Mouse (Mus musculus) CH12.LX (cell line): Measurements from ENCODE around the gene Ap1g1. TPM values are rescaled to one million over a fixed set of nuclear protein-coding genes. Genes with fewer than 3 reads are reported as not detected.
A peak's percentile ranks its signal among the peaks of the same experiment; 100 is the strongest.

ENCODE experiments used
- DNase-seq: peaks from one replicate; pipeline ENCODE4 v3.0.0-alpha.2; 2013; ENCODE audit errors: extremely low read depth
- H3K27ac ChIP-seq: 2 replicates; pipeline ENCODE4 v1.5.1; 2012; ENCODE audit warnings: low read depth, mild to moderate bottlenecking, control low read depth, moderate library complexity; ENCODE audit not compliant: insufficient read depth
- H3K27me3 ChIP-seq: replicated peaks from 2 replicates; pipeline ENCODE3; 2012; ENCODE audit warnings: inconsistent platforms
- H3K36me3 ChIP-seq, 2 experiments: replicated peaks in 1 of 2; 2 replicates each; pipeline versions ENCODE3 to v1.6.1; 2012; ENCODE audit warnings: inconsistent platforms in 1 of 2, low read length in 1 of 2, mild to moderate bottlenecking in 1 of 2, mixed read lengths in 1 of 2, moderate library complexity in 1 of 2; ENCODE audit not compliant: control insufficient read depth in 1 of 2, insufficient read depth in 1 of 2
- H3K4me1 ChIP-seq, 2 experiments: 2 replicates each; pipeline ENCODE4 v1.6.1; 2012; ENCODE audit warnings: inconsistent platforms in 1 of 2, moderate library complexity in 1 of 2; ENCODE audit not compliant: insufficient read depth in 2 of 2, control insufficient read depth in 1 of 2
- H3K4me2 ChIP-seq: 2 replicates; pipeline ENCODE4 v1.6.1; 2012; ENCODE audit warnings: low read depth, mild to moderate bottlenecking, control low read depth; ENCODE audit not compliant: poor library complexity, insufficient read depth, severe bottlenecking
- H3K4me3 ChIP-seq, 3 experiments: fragments of 150-350 bp in 1 of 3; sonication (generic) in 1 of 3; replicated peaks in 1 of 3; 2 replicates each; pipeline versions ENCODE3 to v1.5.1; 2011 to 2012; ENCODE audit warnings: low read depth in 2 of 3, low read length in 2 of 3, mild to moderate bottlenecking in 2 of 3, moderate library complexity in 2 of 3, control low read depth in 1 of 3, improper control_type of control experiment in 1 of 3, inconsistent platforms in 1 of 3, mixed read lengths in 1 of 3; ENCODE audit not compliant: poor library complexity in 1 of 3
- H3K79me2 ChIP-seq: replicated peaks from 2 replicates; pipeline ENCODE4 v1.6.1; 2012; ENCODE audit warnings: mild to moderate bottlenecking, moderate library complexity; ENCODE audit not compliant: control insufficient read depth, poor library complexity, insufficient read depth, severe bottlenecking; ENCODE audit errors: extremely low read depth
- H3K9ac ChIP-seq: 2 replicates; pipeline ENCODE4 v1.6.1; 2012; ENCODE audit warnings: low read depth, mild to moderate bottlenecking, control low read depth, moderate library complexity; ENCODE audit not compliant: insufficient read depth
- H3K9me3 ChIP-seq: replicated peaks from 2 replicates; pipeline ENCODE3; 2012; ENCODE audit warnings: low read length, inconsistent platforms, mixed read lengths
- BHLHE40 ChIP-seq: IDR thresholded peaks from 2 replicates; pipeline ENCODE4 v1.6.1; 2011; ENCODE audit warnings: mild to moderate bottlenecking, low read depth, low read length, improper control_type of control experiment
- CHD1 ChIP-seq: IDR thresholded peaks from 2 replicates; pipeline ENCODE4 v1.6.1; 2012; ENCODE audit warnings: low read depth, low read length, improper control_type of control experiment, inconsistent platforms
- E2F4 ChIP-seq: IDR thresholded peaks from 2 replicates; pipeline ENCODE4 v1.6.1; 2011; ENCODE audit warnings: low read depth, low read length, improper control_type of control experiment; ENCODE audit not compliant: insufficient replicate concordance
- ELF1 ChIP-seq: IDR thresholded peaks from 2 replicates; pipeline ENCODE4 v1.6.1; 2014; ENCODE audit warnings: low read depth, mild to moderate bottlenecking, inconsistent platforms, low read length, improper control_type of control experiment
- EP300 ChIP-seq: IDR thresholded peaks from 2 replicates; pipeline ENCODE4 v1.6.1; 2011; ENCODE audit warnings: low read length, improper control_type of control experiment
- GABPA ChIP-seq: IDR thresholded peaks from 2 replicates; pipeline ENCODE4 v1.6.1; 2012; ENCODE audit warnings: low read depth, low read length, improper control_type of control experiment, inconsistent platforms; ENCODE audit not compliant: insufficient replicate concordance
- HCFC1 ChIP-seq: IDR thresholded peaks from 2 replicates; pipeline ENCODE4 v1.6.1; 2012; ENCODE audit warnings: low read depth, mild to moderate bottlenecking, inconsistent platforms, low read length, improper control_type of control experiment
- IRF4 ChIP-seq: IDR thresholded peaks from 2 replicates; pipeline ENCODE4 v1.6.1; 2014; ENCODE audit warnings: low read depth, mild to moderate bottlenecking, inconsistent platforms, low read length, improper control_type of control experiment
- JUN ChIP-seq: IDR thresholded peaks from 2 replicates; pipeline ENCODE4 v1.6.1; 2011; ENCODE audit warnings: low read depth, mild to moderate bottlenecking, low read length, improper control_type of control experiment, moderate library complexity; ENCODE audit not compliant: insufficient read depth
- JUND ChIP-seq: conservative IDR thresholded peaks from 2 replicates; pipeline ENCODE4 v1.6.1; 2011; ENCODE audit warnings: low read depth, low read length, improper control_type of control experiment
- KAT2A ChIP-seq: IDR thresholded peaks from 2 replicates; pipeline ENCODE4 v1.6.1; 2012; ENCODE audit warnings: low read length, improper control_type of control experiment, inconsistent platforms; ENCODE audit not compliant: insufficient replicate concordance
- MAX ChIP-seq: IDR thresholded peaks from 2 replicates; pipeline ENCODE4 v1.6.1; 2011; ENCODE audit warnings: low read length, improper control_type of control experiment
- MAZ ChIP-seq: IDR thresholded peaks from 2 replicates; pipeline ENCODE4 v1.6.1; 2012; ENCODE audit warnings: low read depth, mild to moderate bottlenecking, inconsistent platforms, low read length, improper control_type of control experiment, moderate library complexity
- MEF2A ChIP-seq: IDR thresholded peaks from 2 replicates; pipeline ENCODE4 v1.6.1; 2014; ENCODE audit warnings: low read depth, mild to moderate bottlenecking, inconsistent platforms, low read length, improper control_type of control experiment, borderline replicate concordance
- MXI1 ChIP-seq: IDR thresholded peaks from 2 replicates; pipeline ENCODE4 v1.6.1; 2011; ENCODE audit warnings: mild to moderate bottlenecking, low read depth, low read length, improper control_type of control experiment
- MYC ChIP-seq: IDR thresholded peaks from 2 replicates; pipeline ENCODE4 v1.6.1; 2011; ENCODE audit warnings: low read depth, mild to moderate bottlenecking, improper control_type of control experiment, low read length
- NRF1 ChIP-seq: IDR thresholded peaks from 2 replicates; pipeline ENCODE4 v1.6.1; 2014; ENCODE audit warnings: low read depth, mild to moderate bottlenecking, inconsistent platforms, low read length, improper control_type of control experiment, moderate library complexity
- PAX5 ChIP-seq: IDR thresholded peaks from 2 replicates; pipeline ENCODE4 v1.6.1; 2012; ENCODE audit warnings: low read length, inconsistent platforms, mixed read lengths
- POLR2A ChIP-seq: IDR thresholded peaks from 2 replicates; pipeline ENCODE4 v1.6.1; 2011; ENCODE audit warnings: low read depth, mild to moderate bottlenecking, improper control_type of control experiment, low read length
- POLR2AphosphoS2 ChIP-seq: IDR thresholded peaks from 2 replicates; pipeline ENCODE4 v1.6.1; 2011; ENCODE audit warnings: low read depth, low read length, improper control_type of control experiment
- RCOR1 ChIP-seq: conservative IDR thresholded peaks from 2 replicates; pipeline ENCODE4 v1.6.1; 2012; ENCODE audit warnings: low read depth, mild to moderate bottlenecking, inconsistent platforms, low read length, improper control_type of control experiment
- SIN3A ChIP-seq: IDR thresholded peaks from 2 replicates; pipeline ENCODE4 v1.6.1; 2012; ENCODE audit warnings: low read length, improper control_type of control experiment, inconsistent platforms
- SMC3 ChIP-seq: IDR thresholded peaks from 2 replicates; pipeline ENCODE4 v1.6.1; 2011; ENCODE audit warnings: low read depth, low read length, improper control_type of control experiment
- TBP ChIP-seq: conservative IDR thresholded peaks from 2 replicates; pipeline ENCODE4 v1.6.1; 2011; ENCODE audit warnings: low read depth, low read length, improper control_type of control experiment
- TCF12 ChIP-seq: IDR thresholded peaks from 2 replicates; pipeline ENCODE4 v1.6.1; 2014; ENCODE audit warnings: low read depth, mild to moderate bottlenecking, inconsistent platforms, low read length, improper control_type of control experiment
- UBTF ChIP-seq: IDR thresholded peaks from 2 replicates; pipeline ENCODE4 v1.6.1; 2012; ENCODE audit warnings: low read depth, mild to moderate bottlenecking, inconsistent platforms, low read length, improper control_type of control experiment, moderate library complexity
- USF1 ChIP-seq: IDR thresholded peaks from 2 replicates; pipeline ENCODE4 v1.6.1; 2014; ENCODE audit warnings: low read depth, mild to moderate bottlenecking, inconsistent platforms, low read length, improper control_type of control experiment
- USF2 ChIP-seq: conservative IDR thresholded peaks from 2 replicates; pipeline ENCODE4 v1.6.1; 2011; ENCODE audit warnings: low read depth, low read length, improper control_type of control experiment
- ZC3H11A ChIP-seq: IDR thresholded peaks from 2 replicates; pipeline ENCODE4 v1.6.1; 2012; ENCODE audit warnings: low read depth, mild to moderate bottlenecking, inconsistent platforms, low read length, improper control_type of control experiment
- ZMIZ1 ChIP-seq: IDR thresholded peaks from 2 replicates; pipeline ENCODE4 v1.6.1; 2012; ENCODE audit warnings: low read depth, mild to moderate bottlenecking, inconsistent platforms, low read length, improper control_type of control experiment
- ZNF384 ChIP-seq: IDR thresholded peaks from 2 replicates; pipeline ENCODE4 v1.6.1; 2012; ENCODE audit warnings: low read depth, low read length, improper control_type of control experiment, inconsistent platforms
- dilution Hi-C: fragments of 300-500 bp; cut with MboI; formaldehyde crosslinking; loops from 2 replicates; pipeline ENCODE4 v1.14.3; 2020; ENCODE audit warnings: low sequenced_read_pairs; ENCODE audit not compliant: extremely low pct_unique_long_range_greater_than_20kb, extremely low pct_ligation_motif_present
- in situ Hi-C: fragments of 300-500 bp; cut with MboI; formaldehyde crosslinking; loops from 3 replicates; pipeline ENCODE4 v1.14.3; 2019; ENCODE audit warnings: low sequenced_read_pairs, low pct_ligation_motif_present, low pct_unique_long_range_greater_than_20kb, mixed read lengths
- polyA plus RNA-seq: library from polyadenylated mRNA; unstranded; fragments of >175 nt; gene quantifications from 2 replicates; pipeline ENCODE4 v1.2.1, GENCODE M21; 2012; ENCODE audit warnings: low read depth; ENCODE audit not compliant: insufficient read length
- total RNA-seq, 2 experiments: library from RNA; depleted of rRNA; stranded (reverse); fragments of 300-350 nt in 1 of 2; fragments of >200 nt in 1 of 2; gene quantifications; 2 replicates each; pipeline ENCODE4 v1.2.3; 2012 to 2014

Ap1g1 gene
- total and polyA plus RNA-seq, 3 experiments, result 29.5 to 60.4 (median 40.8) TPM

DNA sequence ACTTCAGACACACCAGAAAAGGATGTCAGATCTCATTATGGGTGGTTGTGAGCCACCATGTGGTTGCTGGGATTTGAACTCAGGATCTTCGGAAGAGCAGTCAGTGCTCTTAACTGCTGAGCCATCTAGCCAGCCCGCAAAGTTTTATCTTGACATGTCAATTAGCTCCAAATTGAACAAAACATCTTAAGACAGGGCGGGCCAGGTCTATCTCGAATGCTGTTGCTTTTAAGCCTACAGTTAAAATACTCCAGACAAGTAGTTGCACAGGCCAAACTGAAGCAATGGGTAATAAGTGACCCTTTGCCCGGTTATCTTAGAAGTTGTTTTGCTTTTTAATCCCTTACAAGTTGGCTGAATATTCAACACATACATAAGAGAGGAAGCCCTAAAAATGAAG lies 88.3 kb downstream of the Ap1g1 start:
- in situ Hi-C loops (loop anchor here (5.0 kb wide), 1 partner anchor 36 kb away; no protein-coding TSS in a partner anchor), dilution Hi-C loops (no loop called here)
- H3K4me1 ChIP-seq, result peaks cover 2 to 45% of the 10 kb centered on the region in 2 experiments; a peak in 3 of 4 replicates
- H3K27me3 ChIP-seq, result no peaks in the 10 kb centered on the region
- no peak for DNase-seq
- TF ChIP-seq GABPA (no peak), HCFC1 (no peak), EP300 (no peak)
- TF ChIP-seq, all 38 proteins: peak for 0
- Histone ChIP-seq H3K79me2 (no peaks in the 10 kb centered on the region), H3K27ac (no peak overlapping the region), H3K4me2 (no peak overlapping the region), H3K4me3 (no peak overlapping the region), H3K9me3 (no peaks in the 10 kb centered on the region), H3K9ac (no peak overlapping the region), H3K36me3 (peaks cover 2 to 18% of the 10 kb centered on the region in 2 experiments)

- peak within 1 kb of the TSS; percentile 77 for H3K4me2 ChIP-seq
- peak within 1 kb of the TSS; percentile 75 for H3K9ac ChIP-seq
- H3K4me3 ChIP-seq, result peak within 1 kb of the TSS; percentile 63 to 93 (median 80)
- dilution Hi-C loops, result no loop called here
- in situ Hi-C loops, result loop anchor here (5.0 kb wide), 1 partner anchor 34 kb away; no protein-coding TSS in a partner anchor
- no peak within 1 kb of the TSS for H3K27ac ChIP-seq
- peaks cover 0 to 18% of the 10 kb centered on the region in 2 experiments for H3K36me3 ChIP-seq
- no peaks in the 10 kb centered on the region for H3K9me3 ChIP-seq
- H3K27me3 ChIP-seq, result no peaks in the 10 kb centered on the region
- no peaks in the 10 kb centered on the region for H3K79me2 ChIP-seq
- peak; percentile 90 for DNase-seq
- H3K4me1 ChIP-seq, result peaks cover 2 to 44% of the 10 kb centered on the region in 2 experiments; a peak in 2 of 4 replicates
- no peak for TF ChIP-seq MAX
- TF ChIP-seq TBP, result 0 out of 2 replicates have a peak, but pooled peaks have one; percentile 18
- TF ChIP-seq SIN3A, result no peak
- TF ChIP-seq ELF1, result no peak
- peak; percentile 70 for TF ChIP-seq TCF12
- no peak for TF ChIP-seq ZC3H11A
- no peak for TF ChIP-seq PAX5
- TF ChIP-seq MAZ, result no peak
- no peak for TF ChIP-seq CHD1
- TF ChIP-seq ZNF384, result no peak
- no peak for TF ChIP-seq MEF2A
- no peak for TF ChIP-seq MYC
- no peak for TF ChIP-seq KAT2A
- no peak for TF ChIP-seq USF1
- TF ChIP-seq JUN, result no peak
- TF ChIP-seq SMC3, result peak; percentile 25
- TF ChIP-seq UBTF, result peak; percentile 28; the same call in 1 of the 2 replicates
- TF ChIP-seq IRF4, result 0 out of 2 replicates have a peak, but pooled peaks have one; percentile 11
- peak; percentile 77 for TF ChIP-seq NRF1
- no peak for TF ChIP-seq E2F4
- peak; percentile 55 for TF ChIP-seq ZMIZ1
- TF ChIP-seq POLR2AphosphoS2, result no peak; the same call in 1 of the 2 replicates
- TF ChIP-seq JUND, result no peak
- no peak for TF ChIP-seq GABPA
- peak; percentile 78 for TF ChIP-seq POLR2A
- no peak for TF ChIP-seq RCOR1
- no peak for TF ChIP-seq USF2
- no peak for TF ChIP-seq BHLHE40
- TF ChIP-seq MXI1, result no peak; the same call in 1 of the 2 replicates
- no peak for TF ChIP-seq EP300
Measured at GRCm38 (mm10) chr8:109868003-109868679, 89.8 kb downstream of the Ap1g1 start, which contains the start of gene Phlpp2. Phlpp2 (plus strand) TSS chr8:109868542.
